Mouse (Mus musculus) spleen, postnatal 0 days (tissue): ENCODE measurements around the gene Fbxw15. TPM values are rescaled to one million over a fixed set of nuclear protein-coding genes. Genes with fewer than 3 reads are reported as not detected.

Experiments used
- polyA plus RNA-seq: library from polyadenylated mRNA; unstranded; fragments of >200 nt; fragmentation: Nextera tagmentation; extraction: Ambion mirVana; gene quantifications from 2 replicates; pipeline ENCODE4 v1.2.1, GENCODE M21; 2015

Fbxw15 gene
- polyA plus RNA-seq, result not detected in 2 replicates

DNA sequence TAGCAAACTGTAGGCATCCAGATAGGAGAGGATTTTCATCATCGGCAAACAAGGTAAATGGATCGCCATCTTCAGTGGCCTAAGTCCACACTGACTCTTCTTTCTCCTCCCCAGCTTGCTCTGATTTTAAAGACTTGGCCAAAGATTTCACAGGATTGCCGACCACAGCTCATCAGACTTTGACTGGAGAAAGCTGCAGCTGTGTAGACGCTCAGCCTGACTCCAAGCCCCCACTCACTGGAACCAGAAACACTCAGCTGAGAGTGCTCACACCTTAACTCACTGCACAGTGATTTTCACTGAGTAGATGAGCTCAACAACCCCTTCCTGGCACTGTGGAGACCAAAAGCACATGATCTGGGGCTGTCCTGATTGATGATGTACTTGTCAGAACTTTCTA, at the start of gene Fbxw15:
Gene Fbxw15 (minus strand): TSS at position 101 of the 400 bp plus-strand sequence.

Other genes with a start within 250 kb of the Fbxw15 start
- not detected in 2 replicates for gene Fbxw28, start 228.6 kb downstream of the Fbxw15 start, polyA plus RNA-seq
- not detected in 2 replicates for gene Fbxw22, start 164.0 kb downstream of the Fbxw15 start, polyA plus RNA-seq
- not detected in 2 replicates for gene Fbxw16, start 119.1 kb downstream of the Fbxw15 start, polyA plus RNA-seq
- not detected in 2 replicates for gene Fbxw19, start 72.4 kb downstream of the Fbxw15 start, polyA plus RNA-seq
- gene Fbxw24, start 57.8 kb upstream of the Fbxw15 start, polyA plus RNA-seq, result not detected in 2 replicates
- gene Fbxw25, start 96.4 kb upstream of the Fbxw15 start, polyA plus RNA-seq, result not detected in 2 replicates
- gene Fbxw18, start 134.4 kb upstream of the Fbxw15 start, polyA plus RNA-seq, result 0.07 TPM in 1 of 2 replicates, not detected in the other
- not detected in 2 replicates for gene Fbxw26, start 177.8 kb upstream of the Fbxw15 start, polyA plus RNA-seq
- gene Fbxw27, start 222.4 kb upstream of the Fbxw15 start, polyA plus RNA-seq, result not detected in 2 replicates
- gene Spink8, start 244.0 kb upstream of the Fbxw15 start, polyA plus RNA-seq, result not detected in 2 replicates